Mouse (Mus musculus): ENCODE results near the gene Gm45716.

DNA sequence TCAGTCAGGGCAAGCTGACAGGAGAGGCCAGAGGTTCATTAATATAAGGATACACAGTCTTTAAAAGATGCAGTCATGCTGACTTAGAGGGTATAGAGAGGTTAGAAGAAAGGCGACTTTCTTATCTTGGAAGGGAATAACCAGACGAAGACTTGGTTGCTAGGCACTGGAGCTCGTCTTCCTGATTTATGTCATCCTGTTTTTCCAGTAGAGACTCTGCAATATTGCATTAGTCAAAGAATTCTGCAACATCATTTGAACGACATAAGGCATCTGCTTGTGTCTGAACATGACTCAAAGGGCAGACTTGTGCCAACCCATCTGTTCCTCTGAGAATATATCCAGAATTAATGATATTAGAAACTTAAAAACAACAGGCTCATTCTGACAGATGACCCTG, 45.2 kb downstream of the Gm45716 start:
- TF ChIP-seq CTCF (IDR thresholded peaks at IDR 0.05; ENCODE audit: extremely low read depth, insufficient read length, insufficient replicate concordance, low read depth, low read length) (no peak), POLR2A (IDR thresholded peaks at IDR 0.05; ENCODE audit: low read depth, low read length) (no peak)
